Comparison of ENCODE assay signal across 8 mouse cellular contexts in genomic region chr6:121210149-121210925, GRCm38 (mm10). TPM values are rescaled to one million over a fixed set of nuclear protein-coding genes. Genes with fewer than 3 reads are reported as not detected.
DNase-seq lines count a peak whose midpoint lies in the region; ATAC-seq lines count a peak whose summit lies in the region.

Gene Tuba8, plus strand, starts transcription at chr6:121210696.

- peak within 1 kb of the TSS; percentile 67 for H3K9ac ChIP-seq in hindbrain, embryonic 16.5 days (ENCODE audit: low read depth, low read length)

- peak within 1 kb of the TSS; percentile 52 for H3K4me3 ChIP-seq in hindbrain, embryonic 16.5 days (ENCODE audit: low read length)

- H3K9me3 ChIP-seq in hindbrain, embryonic 16.5 days (ENCODE audit: control insufficient read depth, low read length) = no peaks in the 10 kb centered on the region

- no peak within 1 kb of the TSS for H3K27ac ChIP-seq in hindbrain, embryonic 16.5 days (ENCODE audit: low read depth, low read length)

- 3% methylated on average over 28 of the region's 30 CpGs for WGBS in hindbrain, embryonic 16.5 days

- peak within 1 kb of the TSS; percentile 97 for H3K4me2 ChIP-seq in hindbrain, embryonic 16.5 days (ENCODE audit: low read length)

- H3K36me3 ChIP-seq in hindbrain, embryonic 16.5 days (ENCODE audit: control insufficient read depth, insufficient read depth, low read length) = no peaks in the 10 kb centered on the region

- H3K27me3 ChIP-seq in hindbrain, embryonic 16.5 days (replicated peaks; ENCODE audit: control insufficient read depth, insufficient read depth, low read length) = peaks cover 3% of the 10 kb centered on the region; the same call in 1 of the 2 replicates

- H3K4me1 ChIP-seq in hindbrain, embryonic 16.5 days (ENCODE audit: control insufficient read depth, insufficient read depth, low read depth, low read length) = peaks cover 11% of the 10 kb centered on the region

- ATAC-seq in hindbrain, embryonic 16.5 days = peak; percentile 87

- DNase-seq in adrenal gland, adult 18-20 months (ENCODE audit: low spot score in 2 of 2) = peak; percentile 53 to 56
- peak; percentile 50 for DNase-seq in embryo, embryonic 10 days (ENCODE audit: low spot score)
- peak; percentile 64 for DNase-seq in gastrocnemius, postnatal 10 days
- DNase-seq in left cerebral cortex, adult 18-20 months (ENCODE audit: low spot score in 2 of 2) = peak; percentile 79 to 84
- DNase-seq in lung, postnatal 25 days (ENCODE audit: low spot score) = peak; percentile 51
- DNase-seq in ovary, postnatal 36 days (ENCODE audit: low spot score) = peak; percentile 55
- DNase-seq in urinary bladder, postnatal 14 days (ENCODE audit: low spot score) = peak; percentile 56

RNA-seq across cellular contexts. Expression of gene Tuba8, which starts in this region (rescaled TPM):
- total RNA-seq in adrenal gland, adult 18-20 months (2021) = 10 to 100 TPM in 1 of 2 experiments, 1 to 10 TPM in 1; 9.7 to 22.9 TPM
- total RNA-seq in gastrocnemius, postnatal 10 days (2021) = 100 to 1,000 TPM; 160 to 206 TPM
- 1.0 and 1.8 TPM in 2 replicates for polyA plus RNA-seq in hindbrain, embryonic 16.5 days (2015; fragmentation: Nextera tagmentation; extraction: Ambion mirVana)
- 10 to 100 TPM; 12.3 to 12.7 TPM for total RNA-seq in left cerebral cortex, adult 18-20 months (2021)

Comparison
In these comparisons a context has a peak if more than half of its experiments do, and no peak if none do; other contexts are left out.
1. RNA of gene Tuba8 (total RNA-seq): 160 to 206 TPM in gastrocnemius, postnatal 10 days; 9.7 to 22.9 TPM in adrenal gland, adult 18-20 months and 12.3 to 12.7 TPM in left cerebral cortex, adult 18-20 months; every median in the first group is over 4 times any median in the second.
2. Peak in every context shown above with its lines, with median percentiles within 50 percentile points of each other: DNase-seq.